Mouse (Mus musculus) granulocyte monocyte progenitor cell, adult 5-6 weeks (primary cell): ENCODE measurements at regions not wholly inside any gene's neighbourhood (a gene's known extent, or its start where the extent isn't known, plus 50 kb on each side); places are given as distances from the start of the nearest gene placed in this dataset.

Experiments used
- ATAC-seq: replicated peaks from 2 replicates; pipeline ENCODE4 v1.8.0; 2016; ENCODE audit warnings: mild to moderate bottlenecking, moderate TSS enrichment, inconsistent platforms; ENCODE audit not compliant: poor library complexity, severe bottlenecking

DNA sequence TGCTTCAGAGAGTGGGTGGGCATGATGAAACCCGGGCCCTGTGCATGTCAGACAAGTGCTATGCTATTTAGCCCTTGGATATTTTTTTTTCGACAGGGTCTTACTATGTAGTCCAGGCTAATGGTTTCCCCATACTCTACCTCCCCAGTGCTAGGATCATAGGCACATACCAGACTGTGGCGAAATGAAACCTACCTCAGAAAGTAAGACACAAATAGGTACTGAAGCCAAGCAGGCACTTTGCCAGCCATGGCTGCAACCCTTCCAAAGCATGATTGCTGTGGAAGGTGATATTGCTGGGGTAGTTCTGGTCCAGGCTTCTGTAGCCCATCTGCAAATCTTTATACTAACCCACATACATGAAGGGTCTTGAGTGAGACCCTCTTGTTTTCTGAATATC, 259.1 kb upstream of the Zmiz1 start:
- ATAC-seq, result no peak

DNA sequence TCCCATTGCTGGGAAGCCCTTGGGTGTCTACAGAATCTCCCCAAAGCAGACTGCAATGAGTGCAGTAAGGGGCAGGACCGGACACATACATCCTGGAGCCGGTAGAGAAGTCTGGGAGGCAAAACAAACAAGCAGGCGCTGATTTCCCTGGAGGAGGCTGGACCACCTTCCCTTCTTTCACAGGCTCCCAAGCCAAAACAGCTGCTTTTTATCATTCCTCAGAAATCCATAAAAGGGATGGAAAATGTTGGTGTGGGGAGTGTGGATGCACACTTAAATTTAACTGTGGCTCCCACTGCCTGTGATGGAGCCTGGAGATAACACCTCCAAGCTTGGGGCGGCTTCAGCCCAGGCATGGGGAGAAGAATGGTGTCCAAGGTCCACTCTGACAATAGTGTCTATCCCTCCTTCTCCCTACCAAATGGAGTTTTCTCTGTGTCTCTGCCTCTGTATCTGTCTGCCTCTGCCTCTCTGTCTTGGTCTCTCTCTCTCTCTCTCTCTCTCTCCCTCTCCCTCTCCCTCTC, 258.3 kb upstream of the Zmiz1 start:
- no peak for ATAC-seq

DNA sequence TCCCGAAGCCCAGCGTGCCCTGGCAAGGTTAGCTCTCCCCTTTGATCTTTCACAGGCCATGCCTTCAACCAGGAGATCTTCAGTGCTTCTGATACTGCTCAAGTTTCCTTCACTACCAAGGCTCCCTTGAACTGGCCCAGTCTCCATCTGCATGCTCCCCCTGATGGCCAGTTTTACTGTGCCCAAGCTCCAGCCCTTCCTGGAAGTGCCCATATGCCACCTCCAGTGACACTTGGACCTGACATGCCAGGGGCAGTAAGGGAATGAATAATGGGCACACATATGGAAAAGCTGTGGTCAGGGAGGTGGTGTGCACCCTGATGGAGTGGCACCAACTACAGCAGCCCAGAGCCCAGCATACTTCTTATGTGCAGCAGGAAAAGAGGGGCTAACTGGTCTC, 256.7 kb upstream of the Zmiz1 start:
- no peak for ATAC-seq

DNA sequence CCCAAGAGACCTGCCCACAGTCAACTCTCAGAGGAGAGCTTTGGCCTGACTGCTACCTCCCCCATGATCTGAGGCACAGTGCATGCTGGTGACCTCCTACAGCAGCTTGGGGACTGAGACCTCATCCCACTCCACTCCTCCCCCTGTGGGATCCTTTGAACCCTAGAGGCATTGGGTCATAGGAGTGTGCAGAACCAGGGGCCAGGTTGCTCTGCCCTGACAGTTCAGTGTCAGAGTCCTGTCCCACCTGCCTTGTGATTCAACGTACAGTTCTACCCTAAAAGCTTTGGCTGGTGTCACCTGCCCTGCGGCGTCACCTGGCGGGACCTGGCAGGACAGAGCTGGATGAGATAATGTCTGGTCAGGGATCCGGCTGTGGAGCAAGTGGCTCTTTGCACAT, 254.9 kb upstream of the Zmiz1 start:
- no peak for ATAC-seq

DNA sequence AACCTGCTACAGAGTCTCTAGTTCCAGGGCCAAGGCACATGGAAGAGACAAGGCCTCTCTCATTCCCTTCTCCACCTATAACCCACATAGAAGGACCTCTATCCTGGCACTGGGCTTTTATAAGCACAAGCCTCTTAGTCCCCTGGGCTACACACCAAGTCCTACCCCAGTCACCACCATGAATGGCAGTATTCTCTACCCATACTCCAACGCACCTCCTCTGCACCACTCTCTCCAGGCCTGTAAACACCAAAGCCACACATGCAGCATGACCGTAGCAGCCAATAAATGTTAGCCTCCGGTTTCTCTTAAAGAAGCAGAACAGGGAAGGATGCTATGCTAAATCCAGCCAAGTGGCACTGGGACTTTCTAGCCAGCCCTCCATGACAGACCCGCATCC, 252.1 kb upstream of the Zmiz1 start:
- ATAC-seq, result no peak

DNA sequence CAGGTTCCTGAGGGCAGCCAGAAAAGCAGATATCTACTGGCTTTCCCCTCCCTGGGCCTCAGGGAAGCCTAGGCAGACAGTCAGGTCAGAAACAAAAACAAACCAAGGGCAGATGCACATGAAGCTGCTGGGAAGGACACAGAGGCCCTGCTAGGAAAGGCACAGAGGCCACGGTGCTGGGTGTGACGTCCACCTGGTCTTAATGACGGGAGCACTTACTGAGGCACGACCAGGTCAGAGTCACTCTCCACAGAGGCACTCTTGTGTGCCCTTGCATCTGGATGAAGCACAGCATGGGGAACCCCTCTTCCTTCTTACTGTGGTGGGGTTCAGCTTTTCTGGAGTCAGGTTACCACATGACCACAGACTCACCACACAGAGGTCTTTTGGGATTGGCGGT, 251.6 kb upstream of the Zmiz1 start:
- no peak for ATAC-seq

DNA sequence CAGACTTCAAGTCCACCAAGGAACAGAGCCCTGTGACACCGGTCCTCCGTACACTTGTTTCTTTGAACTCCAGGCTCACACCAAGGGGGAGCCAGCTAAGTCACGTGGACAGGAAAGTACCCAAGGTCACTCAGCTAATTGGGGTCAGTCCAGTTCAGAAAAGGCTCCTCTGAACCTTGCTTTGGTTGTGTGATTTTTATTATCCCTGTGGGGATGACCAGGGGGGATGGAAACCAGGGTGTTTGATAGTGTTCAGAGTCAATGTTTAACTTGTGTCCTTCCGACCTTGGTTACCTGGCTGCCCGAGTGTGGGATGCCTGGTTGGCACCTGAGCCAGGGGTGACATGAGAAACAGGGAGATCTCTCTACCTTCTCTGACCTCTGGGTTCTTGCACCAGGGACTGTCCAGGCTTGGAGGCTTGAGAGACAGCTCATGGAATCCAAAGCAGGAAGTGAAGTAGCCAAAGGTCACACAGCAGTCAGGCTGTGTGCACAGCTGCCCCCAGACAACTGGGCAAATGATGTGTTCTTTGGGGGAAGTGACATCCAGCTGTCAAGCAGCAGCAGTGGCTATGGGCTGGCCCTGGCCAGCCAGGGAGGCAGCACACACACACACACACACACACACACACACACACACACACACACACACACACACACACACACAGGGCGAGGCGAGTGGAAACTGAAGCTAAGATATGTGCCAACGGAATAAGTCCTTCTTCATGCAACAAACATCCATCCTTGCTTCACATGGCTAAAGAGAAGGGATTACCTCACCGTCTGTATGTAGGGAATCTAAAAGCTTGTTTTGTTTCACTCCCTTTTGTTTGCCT, 250.5 kb upstream of the Zmiz1 start:
- ATAC-seq, result no peak

DNA sequence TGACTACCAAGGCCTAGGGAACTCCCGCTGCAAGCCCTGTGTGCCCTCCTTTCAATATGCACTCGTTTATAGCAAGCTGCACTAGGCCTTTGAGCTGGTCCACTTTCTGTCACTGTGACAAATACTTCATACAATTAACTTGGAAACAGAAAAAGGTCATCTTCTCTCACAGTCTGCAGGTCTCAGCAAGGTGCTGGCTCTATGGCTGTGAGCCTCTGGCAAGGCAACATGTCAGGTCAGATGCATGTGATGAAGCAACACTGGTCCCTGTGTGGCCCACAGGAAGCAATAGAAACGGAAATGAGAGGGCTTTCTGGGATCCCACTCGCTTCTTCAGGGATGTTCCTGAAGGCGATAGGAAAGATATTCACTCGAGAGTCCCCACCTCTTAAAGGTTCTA, 245.9 kb upstream of the Zmiz1 start:
- no peak for ATAC-seq

DNA sequence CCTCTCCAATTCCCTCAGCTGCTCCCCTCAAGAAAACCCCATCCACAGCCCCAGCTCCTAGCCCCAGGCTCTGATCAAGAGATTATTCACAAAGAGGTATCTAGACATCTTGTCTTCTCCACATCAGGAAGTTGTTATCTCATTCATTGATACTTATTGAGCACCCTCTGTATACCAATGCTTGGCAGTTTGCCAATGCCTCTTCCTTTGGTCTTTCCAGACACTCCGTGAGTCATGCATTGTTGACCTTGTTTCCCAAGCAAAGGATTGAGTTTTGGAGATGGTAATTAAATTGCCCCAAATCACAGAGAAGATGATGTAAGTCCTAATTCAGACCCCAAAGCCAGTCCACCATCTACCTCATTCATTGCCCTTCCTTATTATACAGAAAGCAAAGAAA, 235.9 kb upstream of the Zmiz1 start:
- no peak for ATAC-seq

DNA sequence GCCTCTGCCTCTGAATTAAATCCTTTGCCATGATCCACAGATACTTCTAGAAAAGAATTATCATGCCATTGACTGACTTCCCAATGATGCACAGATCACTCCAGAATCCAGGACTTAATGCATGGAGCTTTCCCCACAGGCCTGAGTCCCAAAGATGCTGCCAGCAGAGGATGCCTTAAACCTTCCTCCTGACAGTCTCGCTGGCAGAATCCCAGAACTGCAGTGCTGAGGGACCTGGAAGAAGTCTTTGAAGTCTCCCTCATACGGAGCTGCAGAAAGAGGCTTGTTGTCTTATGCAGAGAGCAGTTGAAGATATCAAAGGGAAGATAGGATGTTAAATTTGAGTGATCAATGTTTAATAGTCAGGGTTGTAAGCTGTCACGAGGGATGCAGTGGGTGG, 233.8 kb upstream of the Zmiz1 start:
- ATAC-seq, result no peak

DNA sequence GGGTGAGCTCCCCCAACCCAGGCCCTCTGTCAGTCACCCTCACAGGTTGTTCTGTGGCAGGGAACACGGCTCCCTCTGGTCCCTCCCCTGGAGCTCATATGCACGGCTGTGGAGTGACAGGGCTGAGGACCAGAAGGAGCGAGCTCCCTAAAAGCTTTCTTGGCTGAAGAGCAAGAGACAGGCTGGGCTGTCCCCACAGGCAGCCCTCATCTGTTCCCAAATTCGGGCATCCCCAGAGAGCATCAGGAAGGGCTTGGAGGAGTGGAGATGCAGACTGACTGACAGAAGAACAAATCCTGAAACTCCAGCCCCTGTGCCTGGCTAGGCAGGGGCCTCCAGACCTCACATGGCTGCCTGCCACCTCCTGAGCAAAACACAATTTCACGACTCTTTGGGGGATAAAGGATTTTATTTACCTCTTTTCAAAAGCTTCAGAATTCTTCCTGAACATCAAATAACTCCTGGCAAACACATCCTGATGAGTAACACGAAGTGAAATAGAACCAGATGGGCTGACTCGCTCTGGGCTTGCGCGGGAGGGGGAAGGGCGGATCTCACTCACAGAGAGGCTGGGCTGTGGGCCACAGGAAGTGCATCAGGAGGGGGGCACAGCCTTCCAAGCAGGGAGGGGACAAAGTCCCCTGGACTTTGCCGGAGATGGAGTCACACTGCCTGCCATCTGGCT, 232.7 kb upstream of the Zmiz1 start:
- no peak for ATAC-seq

DNA sequence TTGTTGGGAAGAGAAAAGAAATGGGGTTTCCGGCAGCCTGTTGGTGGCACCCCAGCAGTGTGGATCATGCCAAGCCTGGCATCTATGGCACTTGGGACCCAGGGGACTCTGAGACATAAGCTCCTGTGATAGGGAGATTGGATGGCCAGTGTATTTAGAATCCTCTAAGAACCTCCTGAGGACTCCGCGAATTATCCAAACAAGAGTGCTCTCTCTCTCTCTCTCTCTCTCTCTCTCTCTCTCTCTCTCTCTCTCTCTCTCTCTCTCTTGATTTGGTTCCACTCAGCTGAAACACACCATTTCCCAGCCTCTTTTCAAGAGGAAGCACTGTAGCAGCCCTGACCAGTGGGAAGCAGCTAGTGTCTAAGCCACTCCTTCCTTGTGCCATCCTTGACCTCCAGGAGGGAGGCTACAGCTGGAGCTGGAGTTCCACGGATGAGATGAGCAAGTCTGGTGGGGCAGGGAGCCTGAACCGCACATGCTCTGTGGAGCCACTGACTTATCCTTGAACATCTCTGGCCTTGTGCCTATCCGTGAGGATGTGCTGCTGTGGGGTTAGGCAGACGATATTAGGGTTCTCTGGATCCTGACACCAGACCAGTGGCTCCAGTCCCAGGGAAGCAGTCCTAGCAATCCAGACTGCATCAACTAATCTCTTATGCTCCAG, 232.0 kb upstream of the Zmiz1 start:
- no peak for ATAC-seq

DNA sequence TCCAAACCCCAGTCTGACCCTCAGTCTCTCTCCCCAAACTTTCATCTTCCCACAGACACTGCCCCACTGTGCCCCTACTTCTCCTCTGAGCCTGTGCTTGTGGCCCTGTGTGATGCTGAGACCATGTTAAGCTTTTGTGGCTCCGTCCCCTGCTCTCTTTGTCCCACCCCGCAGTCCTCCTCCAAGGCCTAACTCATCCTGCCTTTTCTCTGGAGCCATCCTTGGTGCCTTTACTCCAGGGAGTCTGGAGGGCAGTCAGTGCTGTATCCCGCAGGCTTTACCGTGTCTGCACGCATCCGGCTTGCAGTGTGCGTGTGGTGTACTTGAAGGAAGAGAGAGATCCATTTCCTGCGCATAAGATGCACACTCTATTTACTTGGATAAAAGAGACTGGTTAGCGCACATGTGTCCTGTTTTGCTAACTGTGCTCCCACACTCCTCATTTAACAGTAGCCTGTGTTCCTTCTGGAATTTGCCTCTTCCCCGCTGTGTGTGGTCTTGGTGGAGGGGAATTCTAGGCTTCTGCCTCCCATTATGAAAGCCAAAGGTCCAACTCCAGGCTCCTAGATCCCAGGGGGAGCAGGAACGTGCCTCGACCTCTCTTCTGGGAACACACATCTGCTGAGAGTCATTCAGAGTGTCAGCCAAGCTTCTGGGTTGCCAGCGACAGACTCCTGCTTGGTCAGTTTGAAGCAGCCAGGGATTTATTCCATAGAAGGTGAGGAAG, 230.5 kb upstream of the Zmiz1 start:
- ATAC-seq, result no peak

DNA sequence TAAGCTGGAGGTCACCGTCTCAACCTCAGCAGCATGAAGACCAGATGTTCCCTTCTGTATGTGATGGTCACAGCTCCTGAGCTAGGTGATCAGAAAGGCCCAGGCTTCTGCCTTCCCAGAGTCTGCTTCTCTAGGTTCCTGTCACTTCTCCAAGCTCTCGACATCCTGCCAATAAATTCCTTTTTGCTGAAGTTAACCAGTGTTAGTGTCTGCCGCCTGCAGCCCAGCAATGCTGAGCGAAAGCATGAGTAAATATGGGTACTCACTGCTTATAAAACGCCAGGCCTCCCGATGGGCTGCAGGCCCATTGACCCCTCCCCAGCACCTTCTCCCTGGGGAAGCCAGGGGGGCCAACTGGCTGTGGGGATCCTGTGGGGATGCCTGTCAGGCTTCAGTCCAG, 229.4 kb upstream of the Zmiz1 start:
- ATAC-seq, result no peak

DNA sequence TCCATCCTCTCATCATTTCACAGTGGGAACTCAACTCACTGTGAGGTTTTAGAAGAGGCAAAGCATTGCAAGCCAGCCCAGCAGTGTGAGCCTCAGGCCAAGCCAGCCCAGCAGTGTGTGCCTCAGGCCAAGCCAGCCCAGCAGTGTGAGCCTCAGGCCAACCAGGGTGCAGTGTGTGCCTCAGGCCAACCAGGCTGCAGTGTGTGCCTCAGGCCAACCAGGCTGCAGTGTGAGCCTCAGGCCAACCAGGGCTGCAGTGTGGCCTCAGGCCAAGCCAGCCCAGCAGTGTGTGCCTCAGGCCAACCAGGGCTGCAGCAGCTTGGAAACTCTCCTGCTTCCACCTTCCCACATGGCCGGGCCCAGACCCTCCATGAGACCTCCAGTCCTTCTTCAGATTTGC, 227.1 kb upstream of the Zmiz1 start:
- ATAC-seq, result no peak

DNA sequence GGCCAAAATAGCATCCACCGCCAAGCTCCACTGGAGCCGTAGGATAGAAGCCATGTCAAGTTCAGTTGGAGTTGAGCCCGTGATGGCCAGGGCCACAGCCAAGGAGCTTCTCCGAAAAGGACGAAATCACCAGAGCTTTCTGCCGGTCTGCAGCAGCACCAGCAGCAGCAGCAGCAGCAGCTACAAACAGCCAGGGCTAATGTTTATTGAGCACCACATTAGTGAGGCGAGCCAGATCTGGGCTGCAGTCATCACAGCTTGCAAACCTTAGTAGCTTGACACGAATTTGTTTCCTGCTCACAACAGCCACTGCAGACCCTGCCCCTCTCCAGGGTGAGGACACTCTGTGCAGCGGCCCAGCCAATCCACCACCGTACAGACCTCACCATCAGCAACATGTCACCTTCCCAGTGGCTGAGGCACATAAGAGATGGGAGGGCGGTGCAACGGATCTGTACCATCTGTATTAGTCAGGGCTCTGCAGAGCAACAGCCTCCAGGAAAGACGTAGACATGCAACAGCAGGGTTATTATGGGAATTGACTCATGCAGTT, 222.5 kb upstream of the Zmiz1 start:
- ATAC-seq, result no peak

DNA sequence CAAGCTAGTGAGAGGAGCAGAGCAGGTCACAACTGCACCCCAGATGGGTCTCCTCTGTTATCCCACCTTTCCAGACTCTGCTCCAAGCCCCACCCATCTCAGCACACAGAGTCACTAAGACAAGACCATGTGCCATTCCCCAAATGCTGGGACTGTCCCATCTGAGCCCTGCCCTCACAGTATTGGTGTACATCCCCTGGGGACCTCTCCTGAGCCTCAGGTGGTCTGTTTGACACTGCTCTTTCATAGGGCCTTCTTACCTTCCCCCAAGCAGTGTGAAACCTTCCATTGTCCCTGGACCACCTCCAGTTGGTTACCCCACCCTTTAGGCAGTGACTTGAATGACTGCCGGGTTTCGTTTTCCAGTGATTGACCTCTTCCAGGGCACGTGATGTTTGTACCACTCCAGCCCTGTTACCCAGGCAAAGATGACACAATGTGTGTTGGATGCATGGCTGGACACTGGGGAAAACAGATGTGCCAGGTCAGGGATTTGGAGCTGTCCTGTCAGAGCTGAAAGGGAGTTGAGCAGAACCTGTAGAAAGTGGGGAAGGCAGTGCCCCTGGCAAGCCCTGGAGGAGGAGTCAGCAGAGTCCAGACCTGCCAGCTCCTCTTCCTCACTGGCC, 219.5 kb upstream of the Zmiz1 start:
- no peak for ATAC-seq

DNA sequence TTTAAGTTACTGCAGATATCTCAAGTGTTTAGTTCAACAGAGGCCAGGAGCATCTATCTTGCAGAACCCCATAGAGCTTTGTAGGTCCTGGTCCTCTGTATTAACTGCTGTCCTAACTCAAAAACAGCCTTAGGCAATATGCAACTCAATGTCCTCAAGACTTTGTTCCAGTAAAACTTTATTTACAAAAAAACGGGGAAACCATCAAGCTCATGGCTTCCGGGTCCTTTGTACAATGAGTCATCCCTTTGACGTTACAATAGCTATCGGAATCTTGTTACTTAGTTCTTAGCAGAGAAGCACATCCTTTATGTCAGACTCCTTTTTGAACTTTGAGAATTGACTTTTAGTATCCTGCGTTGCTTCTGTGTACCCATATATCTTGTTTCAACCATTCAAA, 216.2 kb upstream of the Zmiz1 start:
- no peak for ATAC-seq

DNA sequence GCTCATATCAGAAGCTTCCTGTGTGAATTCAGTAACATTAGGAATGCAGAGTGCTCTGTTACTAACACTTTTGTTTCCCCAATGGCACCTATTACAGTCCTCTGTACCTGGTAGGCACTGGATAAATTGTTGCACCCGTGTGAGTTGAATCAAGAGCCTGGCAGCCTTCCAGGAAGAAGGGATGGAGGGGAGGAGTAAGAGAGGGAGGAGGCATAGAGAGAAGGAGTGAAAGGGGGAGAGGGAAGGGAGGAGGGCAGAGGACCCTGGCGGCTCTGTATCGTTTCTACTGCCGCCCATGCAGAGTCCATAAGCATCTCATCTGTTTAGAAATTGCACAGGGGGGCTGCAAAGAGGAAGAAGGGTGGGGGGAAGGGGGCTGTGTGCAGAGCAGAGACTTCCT, 215.7 kb upstream of the Zmiz1 start:
- no peak for ATAC-seq

DNA sequence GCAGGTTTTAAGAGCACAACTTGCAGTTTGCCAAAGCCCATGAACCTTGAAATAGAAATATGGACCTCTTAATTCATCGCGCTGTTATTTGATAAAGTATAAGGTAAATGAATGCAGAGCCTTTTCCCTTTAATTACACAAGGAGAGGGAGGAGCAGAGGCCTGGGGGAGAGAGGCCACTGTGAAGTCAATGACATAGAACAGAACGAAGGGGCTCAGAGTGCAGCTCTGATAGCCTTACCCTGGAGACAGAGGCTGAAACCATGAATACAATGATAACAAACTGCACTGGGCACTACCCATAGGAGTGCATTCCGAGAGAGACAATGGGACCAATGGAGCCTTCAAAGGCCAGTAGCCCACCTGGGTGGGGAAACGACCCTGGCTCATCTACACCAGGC, 215.3 kb upstream of the Zmiz1 start:
- ATAC-seq, result no peak
